Mouse (Mus musculus): ENCODE data around the gene Nrf1.

- TF ChIP-seq CTCF (IDR thresholded peaks at IDR 0.05; ENCODE audit: low read depth, low read length) = no peak
- TF ChIP-seq POLR2A (IDR thresholded peaks at IDR 0.05; ENCODE audit: extremely low read depth, insufficient read depth, low read length) = no peak
Measured at GRCm38 (mm10) chr6:30179046-30179445, 131.3 kb downstream of the Nrf1 start.
